Mouse (Mus musculus) cerebellum, adult 11 months (tissue): ENCODE results near the gene Abhd5.

ENCODE experiments used
- DNase-seq: peaks from one replicate; pipeline ENCODE4 v3.0.0; 2022

Gene Abhd5

DNA sequence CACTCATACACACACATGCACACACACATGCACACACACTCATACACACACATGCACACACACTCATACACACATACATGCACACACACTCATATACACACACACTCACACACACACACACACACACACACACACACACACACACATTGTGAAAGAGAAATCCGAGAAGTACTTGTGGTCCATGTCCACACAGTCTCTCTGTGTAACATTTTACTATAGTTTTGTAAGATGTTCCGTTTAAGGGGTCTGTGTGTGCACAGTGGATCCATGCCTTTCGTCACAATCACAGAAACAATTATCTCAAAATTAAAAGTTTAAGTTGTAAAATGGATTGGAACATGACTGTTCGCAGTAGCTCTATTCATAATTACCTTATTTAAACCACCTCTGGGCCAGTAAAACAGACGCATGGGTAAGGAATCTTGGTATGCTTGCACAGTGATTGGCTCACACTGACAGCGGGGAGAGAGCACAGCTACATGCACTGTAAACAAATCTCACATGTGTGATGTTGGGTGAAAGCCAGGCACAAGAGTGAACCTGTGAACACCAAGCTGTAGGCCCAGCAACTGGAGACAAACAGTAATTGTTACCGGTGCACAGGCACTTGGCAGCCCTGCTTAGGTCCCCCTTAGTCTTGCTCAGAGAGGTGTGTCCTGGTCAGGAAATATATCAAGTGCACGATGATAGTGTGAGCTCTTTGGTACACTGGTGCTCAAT, 63.8 kb downstream of the Abhd5 start:
- DNase-seq = no peak

DNA sequence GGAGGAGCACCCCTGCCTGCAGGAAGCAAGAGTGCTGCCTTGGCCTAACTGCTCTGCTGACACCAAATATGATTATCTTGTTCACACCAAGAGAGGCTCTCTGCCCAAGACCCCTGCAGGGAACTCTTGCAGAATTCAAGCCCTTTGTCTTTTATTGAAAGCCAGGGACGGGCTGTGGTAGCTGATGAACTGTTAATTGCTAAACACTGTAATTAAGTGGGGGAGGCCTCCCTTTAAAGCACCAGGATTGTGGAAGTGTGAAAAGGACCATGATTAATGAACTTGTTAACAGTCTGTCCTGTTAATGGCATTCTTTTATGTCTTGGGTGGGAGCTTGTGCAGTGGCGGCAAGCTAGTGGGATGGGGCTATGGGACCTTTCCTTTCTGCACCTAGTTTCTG, 65.2 kb downstream of the Abhd5 start:
- DNase-seq = no peak

- DNase-seq = no peak
Measured at GRCm38 (mm10) chr9:122420195-122420756, 68.9 kb downstream of the Abhd5 start.

DNA sequence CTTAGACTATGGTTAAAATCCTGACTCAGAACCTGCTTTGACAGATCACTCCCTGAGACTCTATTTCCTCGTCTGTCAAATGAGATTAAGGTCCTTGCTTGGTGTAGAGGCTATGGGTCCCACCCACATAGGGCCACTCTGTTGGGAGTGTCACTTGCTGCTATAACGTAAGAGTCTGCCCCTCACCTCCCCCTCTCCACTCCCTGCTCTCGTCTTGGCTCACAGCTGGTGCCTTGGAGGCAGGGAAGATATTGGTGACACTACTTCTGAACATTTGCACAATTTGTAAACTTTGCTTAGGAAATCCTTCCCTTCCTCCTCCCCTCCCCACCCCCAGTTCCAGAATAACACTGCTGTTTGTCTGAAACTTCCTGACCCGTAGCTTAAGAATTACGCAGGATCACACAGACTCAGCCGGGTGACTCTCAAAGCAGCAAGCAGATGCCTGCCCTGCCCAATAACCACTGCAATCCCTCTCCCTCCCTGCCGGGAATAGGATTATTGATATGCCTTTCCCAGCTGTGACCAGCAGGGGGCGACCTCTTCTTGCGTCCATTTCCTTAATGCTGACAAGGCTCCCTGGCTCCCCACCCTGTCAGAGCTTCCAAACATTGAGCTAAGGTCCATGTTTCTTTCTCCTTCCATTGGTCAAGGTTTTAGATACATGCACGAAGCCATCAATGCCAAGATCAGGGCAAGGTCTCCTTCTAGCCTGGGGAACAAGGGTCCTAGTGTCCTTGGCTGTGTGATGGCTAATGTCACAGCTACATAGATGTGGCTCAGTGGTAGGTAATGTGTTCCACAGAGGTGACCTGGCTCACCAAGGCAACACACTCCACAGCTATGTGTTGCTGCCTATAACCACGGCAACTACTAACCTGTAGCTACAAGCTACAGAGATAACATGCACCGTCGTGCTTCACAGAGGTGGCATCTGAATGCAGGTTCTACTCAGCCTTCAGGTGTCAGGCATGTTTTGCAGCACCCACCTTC, 69.7 kb downstream of the Abhd5 start:
- peak; percentile 39 for DNase-seq

GRCm38 (mm10) chr9:122421911-122422310, 70.5 kb downstream of the Abhd5 start:
- no peak for DNase-seq

DNA sequence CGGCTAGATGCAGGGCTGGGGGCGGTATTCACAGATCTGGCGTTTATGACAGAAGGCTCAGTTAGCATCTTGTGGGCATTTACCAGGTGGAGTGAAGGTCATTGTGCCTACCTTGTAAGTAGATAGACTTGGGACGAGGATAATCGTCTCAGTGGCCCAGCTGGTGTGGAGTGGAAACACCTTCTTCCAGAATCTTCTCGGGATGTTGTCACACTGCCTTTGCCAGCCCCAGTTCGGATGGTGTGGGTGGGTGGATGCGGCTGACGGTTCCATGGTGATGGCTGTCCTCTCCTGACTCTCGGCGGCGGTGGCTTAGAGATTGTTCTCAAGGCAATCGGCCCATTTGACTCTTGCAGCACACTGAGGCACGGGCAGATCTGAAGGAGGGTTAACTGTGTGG, 71.3 kb downstream of the Abhd5 start:
- no peak for DNase-seq

DNA sequence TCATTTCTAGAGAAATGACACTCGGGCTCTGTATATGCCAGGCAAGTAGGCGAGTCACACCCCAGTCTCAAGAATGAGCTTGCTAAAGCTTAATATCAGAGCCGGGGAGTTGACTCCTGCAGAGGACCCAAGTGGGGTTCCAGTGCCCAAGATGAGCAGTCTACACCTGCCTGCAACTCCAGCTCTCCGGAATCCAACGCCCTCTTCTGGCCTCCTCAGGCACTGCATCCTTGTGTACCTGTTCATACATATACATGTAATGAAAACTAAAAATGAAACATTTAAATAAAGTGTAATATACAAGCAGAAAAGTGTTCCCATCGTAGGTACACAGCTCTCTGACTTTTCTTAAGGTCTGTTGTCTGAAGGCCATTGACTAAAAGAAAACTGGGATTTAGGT, 71.7 kb downstream of the Abhd5 start:
- DNase-seq = no peak

GRCm38 (mm10) chr9:122424941-122425608, 73.7 kb downstream of the Abhd5 start:
- no peak for DNase-seq

DNA sequence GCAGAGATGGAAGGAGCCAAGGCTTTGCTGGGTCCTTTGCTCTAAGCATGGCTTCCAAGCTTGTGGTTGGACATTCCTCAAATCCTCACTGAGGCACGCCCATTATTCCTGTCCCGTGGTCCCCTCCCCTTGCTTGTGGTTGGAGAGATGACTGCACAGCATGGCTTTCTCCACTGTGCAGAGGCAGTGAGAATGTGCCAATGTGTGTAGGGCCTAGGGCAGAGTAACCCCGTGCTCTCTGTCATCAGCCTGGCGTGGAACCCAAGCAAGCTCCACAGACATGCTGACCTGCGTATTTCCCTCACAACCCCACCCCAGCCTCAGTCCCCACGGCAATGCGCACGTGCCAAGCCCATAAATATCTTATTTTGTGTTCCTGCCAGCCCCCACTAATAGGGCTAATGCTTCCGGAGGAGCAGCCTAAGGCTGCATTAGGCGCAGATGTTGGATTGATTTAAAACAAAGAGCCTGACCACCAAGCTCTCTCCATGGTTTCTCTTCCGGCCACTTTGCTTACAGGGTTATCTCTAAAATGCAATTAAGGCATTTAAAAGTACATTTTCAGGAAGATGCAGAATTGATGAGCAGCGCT, 77.7 kb downstream of the Abhd5 start:
- DNase-seq = no peak

DNA sequence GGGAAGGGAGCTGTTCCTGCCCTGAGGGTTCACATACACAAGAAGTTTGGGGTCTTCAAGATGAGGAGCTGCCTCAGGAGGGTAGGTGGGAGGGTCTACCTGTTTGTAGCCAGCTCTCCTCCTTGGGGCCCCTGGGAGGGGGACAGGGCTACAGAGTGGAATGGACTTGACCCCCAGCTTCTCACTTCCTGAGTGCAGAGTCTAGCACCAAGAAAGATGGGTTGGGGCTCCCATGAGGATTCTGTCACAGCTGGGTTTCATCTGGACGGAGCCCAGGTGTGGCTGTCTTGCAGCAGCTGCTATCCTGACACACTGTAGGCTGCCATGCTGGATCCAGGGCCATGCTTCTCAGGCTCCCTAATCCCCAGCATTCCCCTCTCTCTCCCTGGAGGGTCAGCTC, 78.3 kb downstream of the Abhd5 start:
- no peak for DNase-seq
